Mouse (Mus musculus) embryo, embryonic 11.5 days (tissue): ENCODE measurements around the gene Vwa2.

Experiments used
- DNase-seq: peaks from one replicate; pipeline ENCODE4 v3.0.0-alpha.2; 2012; ENCODE audit warnings: low read depth, low spot score

Vwa2 gene

DNA sequence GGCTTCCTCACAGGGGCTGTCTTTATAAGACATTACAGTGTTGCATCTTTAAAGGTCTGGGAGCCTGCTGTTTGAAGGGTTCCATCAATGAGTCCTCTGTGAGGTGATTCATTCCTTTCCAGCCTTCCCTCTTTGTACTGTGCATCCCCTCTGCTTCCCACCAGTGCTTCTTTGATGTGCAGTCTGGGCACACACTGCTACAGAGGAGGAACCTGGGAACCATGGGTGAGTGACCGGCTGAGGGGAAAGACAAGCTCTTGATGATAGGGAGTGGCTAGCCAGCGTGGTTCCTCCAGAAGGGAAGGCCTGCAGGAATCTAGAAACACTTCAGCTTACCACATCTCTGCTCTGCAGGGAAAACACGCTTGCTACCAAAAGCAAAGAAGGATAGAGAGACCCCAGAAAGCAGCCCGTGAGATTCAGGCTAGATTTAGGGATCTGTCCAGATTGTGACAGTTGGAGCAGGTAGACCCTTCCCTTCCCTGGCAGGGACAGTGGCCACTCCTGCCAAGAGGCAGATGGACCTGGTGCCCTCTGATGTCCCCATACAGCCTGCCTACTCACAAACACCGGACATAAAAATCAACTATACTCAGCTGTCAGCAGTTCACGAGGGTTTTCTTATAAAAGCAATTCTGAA, 74.0 kb downstream of the Vwa2 start:
- DNase-seq, result no peak

GRCm38 (mm10) chr19:56949868-56950267, 75.8 kb downstream of the Vwa2 start:
- DNase-seq, result no peak

DNA sequence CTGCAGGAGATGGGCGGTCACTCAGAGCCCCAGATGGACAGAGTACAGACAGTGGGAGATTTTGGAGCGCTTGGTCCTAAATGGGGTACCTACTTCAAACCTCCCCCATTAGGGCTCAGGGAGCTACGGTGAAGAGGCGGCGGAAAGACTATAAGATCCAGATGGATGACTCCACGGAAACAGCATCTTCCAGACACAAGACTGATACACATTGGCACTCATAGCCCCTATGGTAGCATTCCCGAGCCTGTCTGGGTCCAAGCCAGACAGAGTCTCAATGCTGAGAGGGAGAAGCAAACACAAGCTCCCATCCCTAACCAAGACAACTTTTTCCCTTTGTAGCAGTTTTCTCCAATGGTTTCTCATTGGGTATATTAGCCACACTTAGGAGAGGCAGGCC, 76.8 kb downstream of the Vwa2 start:
- no peak for DNase-seq

- no peak for DNase-seq
Observed at GRCm38 (mm10) chr19:56953856-56954255, 79.8 kb downstream of the Vwa2 start.

DNA sequence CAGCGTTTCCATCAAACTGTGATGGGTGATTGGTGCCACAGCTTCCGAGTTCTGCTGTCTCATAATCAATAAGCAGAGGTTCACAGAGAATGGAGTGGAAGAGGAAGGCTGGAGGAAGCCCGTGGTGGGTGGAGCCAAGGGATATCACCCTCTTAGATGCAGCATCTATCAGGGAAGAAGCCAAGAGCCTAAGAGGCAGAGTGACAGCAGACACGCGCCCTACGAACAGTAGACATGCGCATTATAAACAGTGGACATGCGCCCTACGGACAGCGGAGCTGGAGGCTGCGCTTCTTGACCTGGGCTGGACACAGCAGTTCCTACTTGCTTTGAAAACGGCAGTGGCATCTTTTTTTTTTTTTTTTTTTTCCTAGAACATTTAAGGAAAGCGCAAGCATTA, 80.8 kb downstream of the Vwa2 start:
- no peak for DNase-seq

DNA sequence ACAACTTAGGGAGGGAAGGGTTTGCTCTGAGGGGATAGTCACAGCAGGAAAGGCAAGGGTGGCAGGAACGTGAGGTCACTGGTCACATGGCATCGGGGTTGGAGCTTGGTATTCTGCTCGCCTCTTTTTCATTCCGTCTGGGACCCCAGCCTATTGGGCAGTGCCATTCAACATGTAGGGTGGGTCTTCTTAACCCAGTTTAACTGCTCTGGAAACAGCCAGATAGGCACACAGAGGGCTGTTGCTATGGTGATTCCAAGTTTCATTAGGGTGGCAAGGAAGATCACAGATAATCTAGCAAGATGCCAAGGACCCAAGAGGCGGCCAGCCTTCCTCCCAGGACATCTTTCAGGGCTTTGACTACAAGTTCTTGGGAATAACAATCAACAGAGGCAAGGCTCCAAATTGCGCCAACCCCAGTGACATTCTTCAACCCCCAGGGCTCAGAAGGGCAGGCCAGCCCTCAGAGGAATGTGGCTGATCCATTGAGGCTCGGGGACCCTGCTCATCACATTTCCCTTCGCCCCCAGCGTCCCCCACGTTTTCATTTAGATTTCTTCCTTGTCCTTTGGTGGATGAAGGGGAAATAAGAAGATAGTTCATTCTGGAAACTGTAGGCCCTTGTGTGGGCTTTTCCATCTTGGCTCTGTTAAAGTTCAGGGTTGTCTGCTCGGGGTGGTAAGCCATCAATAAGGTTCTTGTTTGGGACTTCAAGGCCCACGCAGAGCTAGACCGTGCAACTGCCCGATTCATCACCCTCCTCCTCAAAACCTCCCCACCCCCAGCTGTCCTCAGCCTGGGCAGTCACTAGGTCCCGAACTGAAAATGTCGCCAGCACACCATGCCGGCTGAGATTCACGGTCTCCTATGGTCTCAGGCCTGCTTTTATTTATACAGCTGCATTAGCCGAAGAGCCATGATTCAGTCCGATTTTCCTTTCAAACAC, 81.8 kb downstream of the Vwa2 start:
- DNase-seq, result no peak

DNA sequence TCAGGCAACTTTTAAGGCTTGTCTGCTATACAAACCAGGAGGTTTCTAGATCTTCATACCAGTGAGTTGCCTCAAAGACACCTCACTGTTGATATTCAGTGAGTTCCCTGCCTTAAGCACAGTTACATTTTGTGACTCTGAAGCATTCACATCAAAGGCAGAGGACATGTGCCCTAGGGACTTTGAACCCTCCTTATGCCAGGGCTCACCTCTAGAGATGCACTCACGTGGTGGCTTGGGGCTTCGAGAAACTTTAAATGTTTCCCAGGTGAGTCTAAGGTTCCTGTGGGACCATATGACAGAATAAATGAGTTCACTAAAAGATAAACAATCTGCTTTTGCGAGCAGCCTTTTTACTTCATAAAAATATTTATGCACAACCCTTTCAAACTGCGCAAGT, 84.0 kb downstream of the Vwa2 start:
- DNase-seq, result no peak

DNA sequence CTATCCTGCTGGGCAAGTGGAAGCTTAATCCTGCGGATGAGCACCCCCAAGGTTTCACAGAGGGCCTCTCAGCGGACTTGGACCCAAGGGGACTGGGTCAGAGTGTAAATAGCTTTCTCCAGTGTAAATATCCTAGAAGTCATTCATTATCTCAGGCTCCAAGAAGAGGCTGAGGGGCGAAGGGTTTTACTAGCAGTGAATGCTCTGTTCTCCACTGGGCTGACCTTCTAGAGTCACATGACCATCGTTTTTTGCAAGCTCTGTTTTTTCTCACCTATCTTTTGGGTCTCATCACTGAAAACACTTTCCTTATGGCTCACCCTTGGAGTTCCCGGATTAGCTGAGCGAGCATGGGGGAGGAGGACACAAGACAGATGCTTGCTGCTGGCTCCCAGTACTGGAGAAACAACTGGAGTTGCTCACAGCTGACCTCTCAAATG, 84.6 kb downstream of the Vwa2 start:
- no peak for DNase-seq

GRCm38 (mm10) chr19:56959057-56959456, 85.0 kb downstream of the Vwa2 start:
- DNase-seq, result no peak

- no peak for DNase-seq
Observed at GRCm38 (mm10) chr19:56959601-56960000, 85.6 kb downstream of the Vwa2 start.
